Mouse (Mus musculus): ENCODE measurements around the gene Saal1.
"Not testable (repeated sequence)": the region's sequence is repeated elsewhere in the genome, so short reads cannot be mapped to it uniquely, and the experiment has no call there.

Saal1 gene

GRCm38 (mm10) chr7:46686827-46687226 is 23.7 kb downstream of the Saal1 start:
- DNase-seq: peak in 1 of 2 experiments; percentile 7

GRCm38 (mm10) chr7:46680732-46681131 is 29.7 kb downstream of the Saal1 start:
- DNase-seq: no peak

- not testable (repeated sequence) for DNase-seq
Measured at GRCm38 (mm10) chr7:46679044-46679443, 31.4 kb downstream of the Saal1 start.

- DNase-seq: no peak
Measured at GRCm38 (mm10) chr7:46678417-46678816, 32.1 kb downstream of the Saal1 start.

- DNase-seq: no peak
Measured at GRCm38 (mm10) chr7:46676808-46677360, 33.6 kb downstream of the Saal1 start.

- no peak for DNase-seq
Measured at GRCm38 (mm10) chr7:46675886-46676285, 34.6 kb downstream of the Saal1 start.

- DNase-seq: no peak
Measured at GRCm38 (mm10) chr7:46675061-46675460, 35.4 kb downstream of the Saal1 start.

GRCm38 (mm10) chr7:46672160-46672672 is 38.3 kb downstream of the Saal1 start, which contains the start of gene Tph1:
Gene Tph1 (minus strand): TSS chr7:46672537.
- DNase-seq: no peak

GRCm38 (mm10) chr7:46667256-46667655 is 43.2 kb downstream of the Saal1 start:
- no peak for DNase-seq

GRCm38 (mm10) chr7:46665236-46665635 is 45.2 kb downstream of the Saal1 start:
- no peak for DNase-seq

GRCm38 (mm10) chr7:46661591-46662090 is 48.8 kb downstream of the Saal1 start:
- no peak for DNase-seq

- no peak for DNase-seq
Measured at GRCm38 (mm10) chr7:46652279-46652678, 58.2 kb downstream of the Saal1 start.

GRCm38 (mm10) chr7:46650231-46650630 is 60.2 kb downstream of the Saal1 start:
- not testable (repeated sequence) for DNase-seq

- DNase-seq: no peak
Measured at GRCm38 (mm10) chr7:46648431-46649140, 61.9 kb downstream of the Saal1 start.

GRCm38 (mm10) chr7:46643172-46643571 is 67.3 kb downstream of the Saal1 start:
- no peak for DNase-seq

- DNase-seq: no peak
Measured at GRCm38 (mm10) chr7:46640062-46640461, 70.4 kb downstream of the Saal1 start.

GRCm38 (mm10) chr7:46639692-46640031 is 70.8 kb downstream of the Saal1 start, which contains the start of gene Sergef:
Gene Sergef (minus strand): TSS chr7:46639807.
- DNase-seq: no peak

- DNase-seq: peak; percentile 82 to 85
Measured at GRCm38 (mm10) chr7:46638889-46639691, 71.4 kb downstream of the Saal1 start.

All from thymus, adult 18-20 months (tissue).